ENCODE assay signal across 8 mouse cellular contexts in the genomic region with DNA sequence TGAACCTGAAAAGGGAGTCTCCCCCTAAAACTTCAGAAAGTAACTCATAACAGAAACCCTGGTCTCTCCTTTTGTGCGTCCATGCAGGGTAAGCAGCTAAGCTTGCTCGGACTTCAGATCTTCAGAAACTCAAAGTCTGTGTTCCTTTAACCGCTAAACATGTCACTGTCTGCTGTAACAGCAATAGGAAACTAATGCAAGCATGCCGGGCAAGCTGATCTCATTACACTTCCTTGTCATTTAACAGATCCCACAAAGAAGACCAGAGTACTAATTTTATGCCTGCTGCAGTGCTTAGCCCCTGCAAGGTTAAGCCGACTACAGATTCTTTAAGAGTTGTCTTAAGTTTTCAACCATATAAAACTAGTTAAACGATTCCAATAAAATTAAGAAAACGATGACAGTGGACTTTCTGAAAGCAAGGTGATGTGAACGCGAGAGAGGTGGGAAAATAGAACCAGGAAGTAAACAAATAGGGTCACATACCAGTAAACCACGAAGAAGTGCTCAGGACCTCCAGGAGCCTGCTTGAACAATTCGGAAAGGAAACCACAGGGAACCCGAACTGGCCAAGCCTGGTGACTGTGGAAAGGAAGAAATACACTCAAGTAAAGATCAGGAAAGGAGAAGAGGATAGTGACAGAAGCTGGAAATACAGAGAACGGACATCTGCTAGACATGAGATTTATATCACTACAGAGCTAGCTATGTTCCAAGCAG. TPM values are rescaled to one million over a fixed set of nuclear protein-coding genes. Genes with fewer than 3 reads are reported as not detected.
DNase-seq lines count a peak whose midpoint lies in the region; ATAC-seq and TF ChIP-seq lines count a peak whose summit lies in the region.

No protein-coding gene starts in this region.

- no peaks in the 10 kb centered on the region for H3K4me1 ChIP-seq in kidney, embryonic 14.5 days (ENCODE audit: control insufficient read depth, insufficient read depth, low read length)
- peaks cover 14% of the 10 kb centered on the region for H3K4me1 ChIP-seq in forebrain, embryonic 15.5 days
- H3K4me1 ChIP-seq in midbrain, postnatal 0 days (ENCODE audit: insufficient read depth, low read length): no peaks in the 10 kb centered on the region

- H3K36me3 ChIP-seq in kidney, embryonic 14.5 days (ENCODE audit: control insufficient read depth, insufficient read depth, low read length): peaks cover 4% of the 10 kb centered on the region; the same call in 1 of the 2 replicates
- H3K36me3 ChIP-seq in forebrain, embryonic 15.5 days: no peaks in the 10 kb centered on the region
- H3K36me3 ChIP-seq in midbrain, postnatal 0 days (ENCODE audit: insufficient read depth, low read length): no peaks in the 10 kb centered on the region

- WGBS in kidney, embryonic 14.5 days: 11% methylated on average over 13 of the region's 13 CpGs
- WGBS in forebrain, embryonic 15.5 days: 10% methylated on average over 13 of the region's 13 CpGs
- 11% methylated on average over 13 of the region's 13 CpGs for WGBS in midbrain, postnatal 0 days

- TF ChIP-seq CTCF in midbrain, postnatal 0 days (IDR thresholded peaks at IDR 0.05): no peak

- ATAC-seq in kidney, embryonic 14.5 days (ENCODE audit: low FRiP score, low TSS enrichment): no peak
- no peak for ATAC-seq in forebrain, embryonic 15.5 days (replicated peaks)
- ATAC-seq in midbrain, postnatal 0 days (ENCODE audit: low FRiP score): no peak

- no peak overlapping the region for H3K27ac ChIP-seq in kidney, embryonic 14.5 days (ENCODE audit: low read depth, low read length)
- no peak overlapping the region for H3K27ac ChIP-seq in forebrain, embryonic 15.5 days (replicated peaks)
- H3K27ac ChIP-seq in midbrain, postnatal 0 days (ENCODE audit: low read depth, low read length): peak overlapping the region; percentile 77

- peak overlapping the region; percentile 74 for H3K9ac ChIP-seq in kidney, embryonic 14.5 days (ENCODE audit: low read depth, low read length)
- peak overlapping the region; percentile 77 for H3K9ac ChIP-seq in forebrain, embryonic 15.5 days (replicated peaks)
- H3K9ac ChIP-seq in midbrain, postnatal 0 days (replicated peaks; ENCODE audit: low read length, poor library complexity, severe bottlenecking): peak overlapping the region; percentile 75

- no peak for DNase-seq in kidney, adult 11 months
- peak; percentile 27 for DNase-seq in MN1 (ENCODE audit: low spot score)
- DNase-seq in kidney, postnatal 10 days: peak; percentile 18
- DNase-seq in midbrain, postnatal 0 days (ENCODE audit: low spot score): no peak
- DNase-seq in gastrocnemius, adult 18-20 months (ENCODE audit: low spot score): no peak
- no peak for DNase-seq in cerebellum, adult 9-11 months

- peak overlapping the region; percentile 66 for H3K4me2 ChIP-seq in kidney, embryonic 14.5 days (replicated peaks; ENCODE audit: low read depth, low read length)
- peak overlapping the region; percentile 60 for H3K4me2 ChIP-seq in forebrain, embryonic 15.5 days (replicated peaks)
- peak overlapping the region; percentile 72 for H3K4me2 ChIP-seq in midbrain, postnatal 0 days (ENCODE audit: low read depth, low read length, poor library complexity, severe bottlenecking)

- peak overlapping the region; percentile 74 for H3K4me3 ChIP-seq in kidney, embryonic 14.5 days (ENCODE audit: low read length)
- H3K4me3 ChIP-seq in forebrain, embryonic 15.5 days: peak overlapping the region; percentile 67
- peak overlapping the region; percentile 79 for H3K4me3 ChIP-seq in midbrain, postnatal 0 days (ENCODE audit: low read depth, low read length)

- no peaks in the 10 kb centered on the region for H3K27me3 ChIP-seq in kidney, embryonic 14.5 days (ENCODE audit: control insufficient read depth, insufficient read depth, low read length)
- H3K27me3 ChIP-seq in forebrain, embryonic 15.5 days: no peaks in the 10 kb centered on the region
- H3K27me3 ChIP-seq in midbrain, postnatal 0 days (ENCODE audit: insufficient read depth, low read length): no peaks in the 10 kb centered on the region

- H3K9me3 ChIP-seq in kidney, embryonic 14.5 days (ENCODE audit: control insufficient read depth, low read length): no peaks in the 10 kb centered on the region
- H3K9me3 ChIP-seq in forebrain, embryonic 15.5 days: no peaks in the 10 kb centered on the region
- no peaks in the 10 kb centered on the region for H3K9me3 ChIP-seq in midbrain, postnatal 0 days (ENCODE audit: low read length)

RNA-seq across cellular contexts. Expression of gene Crot, which starts 1.0 kb away (rescaled TPM):
- polyA plus RNA-seq in kidney, embryonic 14.5 days (2014; fragmentation: Nextera tagmentation; extraction: Ambion mirVana): 37.2 and 48.9 TPM in 2 replicates
- 21.4 and 22.9 TPM in 2 replicates for polyA plus RNA-seq in forebrain, embryonic 15.5 days (2015; fragmentation: Nextera tagmentation; extraction: Ambion mirVana)
- 16.1 and 19.1 TPM in 2 replicates for total RNA-seq in midbrain, postnatal 0 days (2014; rRNA removed)
- polyA plus RNA-seq in midbrain, postnatal 0 days (2015; fragmentation: Nextera tagmentation; extraction: Ambion mirVana): 19.1 and 19.8 TPM in 2 replicates
- total RNA-seq in gastrocnemius, adult 18-20 months (2021): 10 to 100 TPM; 26.6 to 26.7 TPM

Comparison
In these comparisons a context has a peak if more than half of its experiments do, and no peak if none do; other contexts are left out.
1. DNase-seq: peak in MN1 (single experiment) and kidney, postnatal 10 days (single experiment); none in kidney, adult 11 months (single experiment), midbrain, postnatal 0 days (single experiment), gastrocnemius, adult 18-20 months (single experiment) and cerebellum, adult 9-11 months (single experiment).
2. Peak in every context shown above with its lines, with median percentiles within 50 percentile points of each other: H3K4me2 ChIP-seq, H3K4me3 ChIP-seq and H3K9ac ChIP-seq.